Mouse (Mus musculus) megakaryocyte, embryonic 14.5 days (primary cell): Measurements from ENCODE around the gene S100z. TPM values are rescaled to one million over a fixed set of nuclear protein-coding genes. Genes with fewer than 3 reads are reported as not detected.

Experiments
- H3K27me3 ChIP-seq: replicated peaks from 2 replicates; pipeline ENCODE3; 2012; ENCODE audit warnings: inconsistent platforms
- H3K36me3 ChIP-seq: replicated peaks from 2 replicates; pipeline ENCODE3; 2012; ENCODE audit warnings: low read length, inconsistent platforms, mixed read lengths
- H3K4me1 ChIP-seq: 2 replicates; pipeline ENCODE4 v1.6.1; 2012; ENCODE audit warnings: inconsistent platforms
- H3K4me3 ChIP-seq: replicated peaks from 2 replicates; pipeline ENCODE3; 2012; ENCODE audit warnings: moderate library complexity, mild to moderate bottlenecking, inconsistent platforms
- H3K9me3 ChIP-seq: 2 replicates; pipeline ENCODE4 v1.6.1; 2012; ENCODE audit warnings: inconsistent platforms
- FLI1 ChIP-seq: IDR thresholded peaks from 2 replicates; pipeline ENCODE4 v1.6.1; 2012; ENCODE audit warnings: low read length, inconsistent platforms, mixed read lengths
- GATA1 ChIP-seq: IDR thresholded peaks from 3 replicates; pipeline ENCODE4 v1.6.1; 2012; ENCODE audit warnings: mixed read lengths, low read length, inconsistent platforms, borderline replicate concordance
- polyA plus RNA-seq: library from polyadenylated mRNA; stranded (reverse); fragments of >175 nt; gene quantifications from 2 replicates; pipeline ENCODE4 v1.2.3, GENCODE M21; 2012; ENCODE audit warnings: low replicate concordance; ENCODE audit not compliant: insufficient read depth

The S100z gene
- polyA plus RNA-seq, 1 experiment: not detected

DNA sequence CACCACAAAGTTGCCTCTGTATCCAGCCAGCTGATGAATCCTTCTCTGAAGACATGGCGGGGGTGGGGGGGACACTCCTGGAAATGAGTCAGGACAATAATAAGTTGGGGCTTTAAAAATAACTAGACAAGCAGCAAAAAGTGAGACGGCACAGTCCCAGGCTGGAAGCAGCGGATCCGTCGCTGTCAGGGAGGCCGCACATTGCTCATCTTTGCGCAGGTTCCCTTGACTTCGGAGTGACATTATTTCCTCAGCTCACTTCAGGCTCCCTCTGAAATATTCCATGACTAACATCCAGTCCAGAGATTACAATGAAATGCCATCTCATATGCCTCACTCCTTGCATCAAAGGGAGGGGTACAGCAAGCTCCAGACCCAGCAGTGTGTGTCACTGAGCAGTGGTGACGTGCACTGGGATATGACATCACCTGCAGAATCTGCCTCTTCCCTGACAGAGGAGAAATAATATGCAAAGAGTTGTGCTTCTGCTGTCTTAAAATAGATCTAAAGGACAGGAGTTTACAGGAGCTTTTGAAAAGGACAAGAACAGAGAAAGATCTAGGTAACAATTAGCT, 27.8 kb downstream of the S100z start:
- no peaks in the 10 kb centered on the region for H3K36me3 ChIP-seq
- H3K27me3 ChIP-seq: peaks cover 21% of the 10 kb centered on the region
- TF ChIP-seq GATA1: no peak
- TF ChIP-seq FLI1: no peak
- no peaks in the 10 kb centered on the region for H3K9me3 ChIP-seq
- peaks cover 5% of the 10 kb centered on the region; the same call in 1 of the 2 replicates for H3K4me1 ChIP-seq
- no peak overlapping the region for H3K4me3 ChIP-seq

DNA sequence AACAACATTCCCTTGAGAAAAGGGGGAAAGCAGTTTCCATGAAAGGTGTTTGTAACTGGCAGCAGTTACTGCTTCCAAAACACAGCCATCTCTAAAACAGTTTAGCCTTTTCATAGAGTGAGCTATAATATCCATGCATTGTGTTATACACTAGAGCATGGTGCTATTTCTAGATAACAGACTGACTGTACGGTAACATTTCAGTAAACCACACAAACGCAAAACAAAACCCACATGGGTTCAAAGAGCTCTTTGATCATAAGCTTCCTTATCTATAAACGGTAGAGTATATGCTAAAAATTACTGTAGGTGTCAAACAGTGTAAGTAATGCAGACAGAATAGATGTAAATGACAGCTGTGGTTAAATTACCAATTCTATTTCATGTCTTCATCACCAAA, 28.8 kb downstream of the S100z start:
- Histone ChIP-seq H3K4me3 (no peak overlapping the region), H3K36me3 (no peaks in the 10 kb centered on the region), H3K4me1 (peaks cover 5% of the 10 kb centered on the region; the same call in 1 of the 2 replicates), H3K9me3 (no peaks in the 10 kb centered on the region), H3K27me3 (peaks cover 31% of the 10 kb centered on the region)
- TF ChIP-seq GATA1: no peak
- TF ChIP-seq FLI1: no peak

DNA sequence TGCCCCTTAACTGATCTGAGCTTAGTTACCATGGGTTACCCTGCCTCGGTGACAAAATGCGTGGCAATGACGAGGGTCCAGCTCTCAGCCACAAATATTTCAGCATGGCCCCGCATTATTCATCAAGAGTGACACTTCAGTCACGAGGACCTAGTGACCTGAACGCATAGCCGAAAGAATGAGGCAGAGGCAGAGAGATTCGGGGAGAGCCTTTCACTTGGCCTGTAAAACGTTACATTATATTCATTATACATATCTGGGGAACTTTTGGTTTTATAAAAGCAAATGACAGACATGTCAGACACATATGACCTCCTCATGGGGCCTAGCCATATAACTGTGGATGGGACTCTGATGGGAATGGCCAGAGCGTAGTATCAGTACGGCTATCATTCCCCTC, 33.7 kb downstream of the S100z start, which contains the start of gene Crhbp:
Crhbp (minus strand) TSS at position 101 of the 400 bp plus-strand sequence.
- Histone ChIP-seq H3K4me1 (peaks cover 7% of the 10 kb centered on the region; the same call in 1 of the 2 replicates), H3K4me3 (no peak within 1 kb of the TSS)

DNA sequence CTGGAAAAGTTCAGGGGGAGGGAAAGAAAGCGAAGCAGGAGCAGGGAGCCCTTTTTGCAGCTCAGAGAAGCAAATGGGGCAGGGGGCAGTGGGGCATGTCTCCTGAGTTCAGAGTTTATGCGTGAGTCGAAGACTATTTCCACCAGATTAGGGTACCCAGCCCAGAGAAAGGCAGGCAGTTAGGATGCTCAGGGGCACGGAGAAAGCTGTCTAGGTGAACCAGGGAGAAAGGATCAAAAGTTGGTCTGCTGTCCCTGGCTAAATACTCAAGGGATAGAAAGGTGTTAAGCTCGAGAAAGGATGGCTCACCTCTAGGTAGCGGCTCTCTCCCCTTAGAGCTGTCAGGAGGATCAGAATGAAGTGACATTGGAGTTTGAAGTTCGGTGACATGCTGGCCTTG, 34.2 kb downstream of the S100z start:
- Histone ChIP-seq H3K4me1 (peaks cover 7% of the 10 kb centered on the region; the same call in 1 of the 2 replicates), H3K4me3 (no peak overlapping the region), H3K9me3 (no peaks in the 10 kb centered on the region), H3K27me3 (peaks cover 58% of the 10 kb centered on the region), H3K36me3 (no peaks in the 10 kb centered on the region)
- no peak for TF ChIP-seq GATA1
- no peak for TF ChIP-seq FLI1

More for the DNA sequence above, 33.7 kb downstream of the S100z start, which contains the start of gene Crhbp:
- Histone ChIP-seq H3K9me3 (no peaks in the 10 kb centered on the region), H3K36me3 (no peaks in the 10 kb centered on the region), H3K27me3 (peaks cover 58% of the 10 kb centered on the region)
- no peak for TF ChIP-seq GATA1
- TF ChIP-seq FLI1: no peak

DNA sequence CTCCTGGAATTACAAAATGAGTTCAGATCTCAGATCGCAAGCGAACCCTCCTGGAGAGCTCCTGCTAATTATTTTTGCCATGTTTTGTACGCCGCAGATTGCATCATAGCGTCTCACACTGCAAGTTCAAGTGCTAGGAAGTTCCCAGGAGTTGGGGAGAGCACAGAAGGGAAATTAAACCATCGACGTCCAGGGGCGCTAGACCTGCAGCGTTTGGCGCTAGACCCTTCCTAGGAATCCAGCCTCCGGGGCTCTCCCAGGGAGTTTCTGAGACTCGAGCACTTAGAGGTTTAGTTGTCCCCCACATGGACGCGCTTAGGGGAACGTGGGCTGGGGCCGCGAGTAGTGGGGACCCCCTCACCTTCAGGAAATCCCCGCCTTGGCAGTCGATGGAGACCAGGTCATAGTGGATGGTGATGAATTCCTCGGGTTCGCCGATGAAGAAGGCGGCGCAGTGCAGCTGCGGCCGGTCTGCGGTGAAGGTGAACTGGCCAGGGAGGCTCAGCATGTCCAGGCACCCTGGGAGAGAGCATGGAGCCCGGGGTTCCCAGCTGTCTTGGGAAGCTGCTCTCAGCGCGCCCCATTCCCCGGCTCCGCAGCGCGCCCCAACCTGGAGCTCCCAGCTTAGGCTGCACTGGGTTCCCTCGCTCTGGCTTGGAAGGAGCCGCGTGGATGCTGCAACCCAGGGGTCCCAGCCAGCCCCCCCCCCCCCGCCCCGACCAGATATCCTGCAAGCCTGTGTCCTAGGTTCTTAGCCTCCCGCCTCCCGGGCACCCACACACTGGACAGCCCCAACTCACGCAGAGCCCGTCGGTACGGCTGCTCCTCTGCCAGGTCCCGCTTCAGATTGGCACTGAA, 34.9 kb downstream of the S100z start:
- H3K4me3 ChIP-seq: peak overlapping the region; percentile 7

DNA sequence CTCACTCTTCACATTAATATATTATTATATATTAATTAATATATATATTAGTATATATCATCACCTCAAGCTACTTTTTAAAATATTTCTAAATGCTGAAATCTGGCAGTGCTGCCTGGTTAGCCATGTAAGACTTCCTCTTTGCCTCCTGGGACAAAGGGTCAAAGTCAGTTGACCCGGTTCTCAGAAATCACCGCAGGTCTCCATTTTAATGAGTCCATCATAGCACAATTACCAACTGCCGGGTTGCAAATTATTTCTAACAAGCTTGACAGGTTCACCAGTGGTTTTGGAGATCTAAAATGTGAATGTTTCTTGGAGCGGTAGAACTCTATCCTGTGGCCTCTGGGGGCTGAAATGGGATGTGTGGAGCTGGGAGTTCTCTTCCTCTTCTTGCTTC, 35.6 kb downstream of the S100z start:
- H3K4me3 ChIP-seq: no peak overlapping the region
- TF ChIP-seq FLI1 (no peak), GATA1 (no peak)
- H3K4me1 ChIP-seq: peaks cover 13% of the 10 kb centered on the region
- no peaks in the 10 kb centered on the region for H3K9me3 ChIP-seq
- peaks cover 63% of the 10 kb centered on the region for H3K27me3 ChIP-seq
- H3K36me3 ChIP-seq: no peaks in the 10 kb centered on the region

More for the DNA sequence above, 34.9 kb downstream of the S100z start:
- Histone ChIP-seq H3K9me3 (no peaks in the 10 kb centered on the region), H3K4me1 (peaks cover 7% of the 10 kb centered on the region; the same call in 1 of the 2 replicates), H3K27me3 (peaks cover 58% of the 10 kb centered on the region), H3K36me3 (no peaks in the 10 kb centered on the region)
- TF ChIP-seq FLI1 (no peak), GATA1 (no peak)

DNA sequence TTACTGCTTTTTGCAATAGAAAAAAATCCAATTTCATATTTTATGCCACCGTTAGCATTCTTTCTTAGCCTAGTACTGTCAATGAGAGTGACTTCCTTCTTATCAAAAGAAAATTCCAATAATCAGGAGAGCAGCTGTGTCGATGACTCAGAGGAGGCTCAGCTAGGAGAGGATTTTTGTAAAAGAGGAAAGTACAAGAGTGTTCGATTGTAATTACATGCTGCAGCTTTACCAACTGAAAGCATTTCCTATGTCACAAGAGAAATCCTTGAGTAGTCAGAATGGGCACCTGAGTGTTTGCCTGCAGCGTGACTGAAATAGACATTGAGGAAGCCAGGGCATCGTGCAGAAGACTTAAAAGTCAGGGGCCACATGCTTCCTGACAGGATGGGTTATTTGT, 39.0 kb downstream of the S100z start:
- peaks cover 13% of the 10 kb centered on the region for H3K4me1 ChIP-seq
- peaks cover 52% of the 10 kb centered on the region for H3K27me3 ChIP-seq
- no peaks in the 10 kb centered on the region for H3K36me3 ChIP-seq
- no peaks in the 10 kb centered on the region for H3K9me3 ChIP-seq
- no peak for TF ChIP-seq FLI1
- no peak for TF ChIP-seq GATA1
- no peak overlapping the region for H3K4me3 ChIP-seq

DNA sequence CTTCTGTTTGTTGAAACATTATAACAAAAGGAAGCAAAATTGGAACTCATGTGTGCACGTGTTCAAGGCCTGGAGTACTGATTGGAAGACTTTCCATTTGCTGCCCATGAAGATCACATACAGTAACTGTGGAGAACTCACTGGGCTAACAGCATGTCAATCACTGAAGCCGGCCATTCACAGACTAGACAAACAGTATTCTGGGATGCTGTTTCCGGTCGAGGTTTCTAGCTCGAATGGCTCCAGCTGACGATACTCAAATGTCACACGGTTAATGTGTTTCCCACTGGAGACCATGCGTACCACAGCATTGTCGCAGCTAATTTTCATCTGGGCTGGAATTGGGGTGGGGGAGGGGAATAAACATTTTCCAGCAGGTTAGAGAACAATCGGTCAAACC, 46.8 kb downstream of the S100z start:
- TF ChIP-seq GATA1: no peak
- no peak for TF ChIP-seq FLI1
- H3K9me3 ChIP-seq: peaks cover 3% of the 10 kb centered on the region; the same call in 1 of the 2 replicates

DNA sequence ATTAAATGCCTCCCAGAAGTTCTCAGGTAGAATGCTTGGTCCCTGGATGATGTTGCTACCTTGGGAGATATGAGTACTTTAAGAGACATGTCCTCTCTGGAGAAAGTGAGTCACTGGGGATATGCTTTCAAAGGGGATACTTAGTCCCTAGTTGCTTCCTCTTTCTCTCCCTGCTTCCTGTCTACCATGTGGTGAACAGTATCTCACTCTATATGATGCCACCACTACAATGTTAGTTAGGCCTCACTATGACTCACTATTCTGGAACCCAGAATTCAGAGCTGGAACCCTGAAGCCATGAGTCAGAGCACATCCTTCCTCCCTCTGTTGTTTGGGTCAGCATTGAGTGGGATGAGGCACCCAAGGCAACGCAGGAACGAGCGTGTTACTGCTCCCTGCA, 51.0 kb downstream of the S100z start:
- peaks cover 12% of the 10 kb centered on the region for H3K4me1 ChIP-seq
- peaks cover 8% of the 10 kb centered on the region; the same call in 1 of the 2 replicates for H3K9me3 ChIP-seq
- H3K36me3 ChIP-seq: no peaks in the 10 kb centered on the region
- TF ChIP-seq GATA1: no peak
- no peak for TF ChIP-seq FLI1
- H3K27me3 ChIP-seq: peaks cover 5% of the 10 kb centered on the region
- H3K4me3 ChIP-seq: peak overlapping the region; percentile 43

More for the DNA sequence above, 46.8 kb downstream of the S100z start:
- no peaks in the 10 kb centered on the region for H3K36me3 ChIP-seq
- peaks cover 12% of the 10 kb centered on the region for H3K4me1 ChIP-seq
- no peak overlapping the region for H3K4me3 ChIP-seq
- peaks cover 11% of the 10 kb centered on the region for H3K27me3 ChIP-seq

Other genes starting within 250 kb of the S100z start
- 0.06 TPM in 1 of 2 replicates, not detected in the other for gene Pde8b, start 228.4 kb downstream of the S100z start, polyA plus RNA-seq
- gene Zbed3, start 155.1 kb downstream of the S100z start, polyA plus RNA-seq: 5.3 and 12.4 TPM in 2 replicates
- gene Aggf1, start 103.4 kb downstream of the S100z start, polyA plus RNA-seq: 10.7 and 35.3 TPM in 2 replicates
- not detected in 2 replicates for gene Crhbp, start 33.8 kb downstream of the S100z start, polyA plus RNA-seq
- not detected in 2 replicates for gene F2rl1, start 46.5 kb upstream of the S100z start, polyA plus RNA-seq
- gene F2r, start 139.8 kb upstream of the S100z start, polyA plus RNA-seq: 53.3 and 84.2 TPM in 2 replicates
- gene F2rl2, start 218.1 kb upstream of the S100z start, polyA plus RNA-seq: 8.9 and 20.6 TPM in 2 replicates